Mouse (Mus musculus) heart, adult 18-20 months (tissue): Measurements from ENCODE around the gene Gramd1b. TPM values are rescaled to one million over a fixed set of nuclear protein-coding genes. Genes with fewer than 3 reads are reported as not detected.

Source experiments
- DNase-seq, 2 experiments: peaks; one replicate each; pipeline ENCODE4 v3.0.0; 2021 to 2022; ENCODE audit warnings: mixed read lengths in 1 of 2
- total RNA-seq, 2 experiments: library from RNA; stranded (reverse); gene quantifications; 2 replicates each; pipeline ENCODE4 v1.2.3; 2021

The Gramd1b gene
- total RNA-seq, 2 experiments from 2014 or later, result 14.7 to 16.7 TPM

GRCm38 (mm10) chr9:40399359-40399932 is 131.7 kb downstream of the Gramd1b start:
- DNase-seq, result no peak

- no peak for DNase-seq
Observed at GRCm38 (mm10) chr9:40397471-40398245, 133.5 kb downstream of the Gramd1b start.

GRCm38 (mm10) chr9:40397036-40397435 is 134.1 kb downstream of the Gramd1b start:
- DNase-seq, result peak; percentile 61 to 67

GRCm38 (mm10) chr9:40396171-40396570 is 135.0 kb downstream of the Gramd1b start:
- DNase-seq, result no peak

GRCm38 (mm10) chr9:40391852-40392695 is 139.1 kb downstream of the Gramd1b start:
- DNase-seq, result peak in 1 of 2 experiments; percentile 16

DNA sequence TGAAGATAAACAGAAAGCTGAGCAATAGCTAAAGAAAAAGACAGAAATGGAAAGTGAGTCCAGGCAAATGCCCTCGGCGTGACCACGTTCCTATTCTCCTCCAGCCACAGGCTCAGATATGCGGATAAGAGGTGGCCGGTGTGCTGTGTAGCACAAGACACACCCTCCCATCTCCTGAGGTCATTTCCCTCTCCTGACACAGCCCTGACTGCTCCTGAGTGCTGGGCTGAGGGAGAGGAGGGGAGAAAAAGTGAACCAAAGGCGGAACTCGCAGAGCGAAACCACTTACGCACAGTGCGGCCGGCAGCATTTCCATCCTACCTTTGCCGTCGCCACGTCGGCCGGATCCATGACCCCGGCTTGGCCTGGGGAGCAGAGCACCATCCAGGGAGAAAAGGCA is 139.8 kb downstream of the Gramd1b start:
- DNase-seq, result no peak

DNA sequence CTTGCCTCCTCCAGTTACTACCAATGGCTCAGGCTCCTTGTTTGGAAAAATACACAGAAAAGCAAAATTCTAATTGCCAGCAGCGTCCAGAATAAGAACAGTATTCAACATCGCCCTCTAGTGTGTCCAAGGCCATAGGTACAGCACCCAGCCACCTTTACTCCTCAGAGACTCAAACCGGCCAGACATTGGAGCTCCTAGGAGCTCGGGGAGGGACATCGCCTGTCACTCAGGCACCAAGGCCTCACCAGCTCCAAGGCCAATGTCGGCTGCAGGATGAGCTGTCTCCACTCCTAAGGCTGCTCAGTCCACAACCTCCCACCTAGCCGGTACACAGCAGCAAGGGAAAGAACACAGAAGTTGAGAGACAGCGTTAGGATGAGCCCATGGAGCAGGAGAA is 140.3 kb downstream of the Gramd1b start:
- DNase-seq, result peak in 1 of 2 experiments; percentile 17

DNA sequence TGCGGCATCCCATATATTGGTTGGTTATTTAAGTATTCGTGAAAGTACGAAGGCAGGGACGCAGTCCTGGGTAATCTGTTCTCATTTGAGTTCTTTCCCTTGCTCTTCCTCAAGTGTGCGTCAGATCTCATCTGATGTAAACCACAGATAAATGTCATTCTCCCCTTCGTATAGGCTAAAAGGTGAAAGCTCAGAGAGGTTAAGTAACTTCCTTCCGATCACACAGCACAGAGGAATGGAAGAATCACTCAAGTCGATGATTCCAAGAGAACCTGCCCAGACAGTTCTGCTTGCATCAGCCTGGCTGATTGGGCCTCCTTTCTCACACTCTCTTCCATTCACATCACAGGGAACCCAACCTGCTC is 140.8 kb downstream of the Gramd1b start:
- no peak for DNase-seq

DNA sequence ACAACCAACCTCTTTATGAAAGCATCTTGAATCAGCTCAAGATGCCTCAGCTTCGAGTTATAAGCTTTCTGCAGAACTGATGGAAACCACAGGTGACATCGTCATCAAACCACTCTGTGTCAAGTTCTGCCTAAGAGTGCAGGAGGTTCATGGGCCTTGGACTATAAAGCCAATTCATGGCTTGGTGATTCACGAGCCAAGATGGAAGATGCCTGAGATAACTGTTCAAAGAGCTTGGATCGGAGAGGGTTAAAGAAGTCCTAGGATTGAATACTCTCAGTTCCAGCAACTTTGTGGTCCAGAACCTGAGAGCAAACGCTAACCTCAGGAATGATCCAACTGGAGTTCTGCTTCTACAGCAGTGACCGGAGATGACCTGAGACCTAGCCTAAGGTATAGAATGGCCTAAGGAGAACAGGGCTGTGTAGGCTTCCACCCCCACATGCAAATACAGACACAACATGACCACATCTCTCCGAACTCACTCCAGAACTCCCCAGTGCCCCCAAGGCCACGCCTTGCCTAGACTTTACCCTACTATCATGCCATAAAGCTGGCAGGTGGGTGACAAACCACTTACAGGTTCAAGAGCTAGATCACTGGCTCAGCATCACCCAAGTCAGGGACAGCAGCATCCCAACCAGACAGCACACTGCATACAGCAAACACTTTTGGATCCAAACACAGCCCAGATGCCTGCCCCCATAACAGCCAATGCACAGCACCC is 141.4 kb downstream of the Gramd1b start:
- no peak for DNase-seq

- DNase-seq, result no peak
Observed at GRCm38 (mm10) chr9:40389175-40389574, 142.0 kb downstream of the Gramd1b start.

GRCm38 (mm10) chr9:40384781-40385180 is 146.4 kb downstream of the Gramd1b start:
- DNase-seq, result no peak

- DNase-seq, result no peak
Observed at GRCm38 (mm10) chr9:40382508-40382907, 148.7 kb downstream of the Gramd1b start.

DNA sequence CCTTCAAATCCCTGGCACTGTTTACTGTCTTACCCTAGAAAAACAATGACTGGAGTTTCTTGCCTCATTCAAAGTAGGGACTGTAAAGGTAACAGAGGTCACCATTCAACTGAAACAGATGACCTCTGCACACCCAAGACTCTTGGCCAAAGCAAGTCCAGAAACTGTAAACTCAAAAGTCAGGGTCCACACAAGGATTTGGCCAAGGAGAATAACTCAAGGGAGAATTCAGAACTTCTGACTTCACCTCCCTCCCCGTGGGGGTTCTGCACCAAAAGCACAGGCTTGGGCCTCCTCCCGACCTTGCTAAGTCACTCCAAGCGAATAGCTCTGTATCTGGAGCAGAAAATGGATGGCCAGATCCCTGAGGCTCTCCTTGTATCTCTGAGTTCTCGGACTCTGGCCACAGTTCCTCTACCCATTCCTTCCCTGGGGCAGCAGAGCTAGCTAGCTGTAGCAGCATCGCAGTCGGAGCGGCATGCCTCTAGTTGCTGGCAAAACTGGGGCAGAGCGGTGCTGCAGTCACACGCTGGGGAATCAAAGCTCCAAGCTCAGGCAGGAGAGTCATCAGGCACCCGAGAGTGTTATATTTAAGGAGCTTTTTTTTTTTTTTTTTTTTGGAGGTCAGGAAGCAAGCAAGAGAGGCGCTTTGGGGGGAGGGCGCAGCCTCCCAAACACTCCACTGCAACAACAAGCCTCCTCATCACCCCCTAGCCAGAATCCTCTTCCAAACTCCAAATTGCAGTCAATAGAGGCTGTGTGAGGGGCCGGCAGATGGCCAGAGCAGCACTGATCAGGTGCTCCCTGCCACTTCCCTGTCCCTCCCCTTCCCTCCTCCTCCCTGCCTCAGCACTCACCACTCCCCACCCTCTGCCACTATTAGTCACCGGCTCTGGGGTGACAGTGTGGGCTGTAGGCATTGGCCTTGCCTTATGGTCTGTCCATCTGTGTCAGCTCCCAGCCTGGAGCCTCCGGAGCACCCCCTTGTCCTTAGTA is 149.5 kb downstream of the Gramd1b start:
- DNase-seq, result peak in 1 of 2 experiments; percentile 23

GRCm38 (mm10) chr9:40376711-40377410 is 154.3 kb downstream of the Gramd1b start:
- no peak for DNase-seq

GRCm38 (mm10) chr9:40376139-40376541 is 155.0 kb downstream of the Gramd1b start:
- DNase-seq, result no peak

GRCm38 (mm10) chr9:40375518-40375917 is 155.7 kb downstream of the Gramd1b start:
- DNase-seq, result no peak

- DNase-seq, result no peak
Observed at GRCm38 (mm10) chr9:40374992-40375391, 156.2 kb downstream of the Gramd1b start.

GRCm38 (mm10) chr9:40374533-40374971 is 156.6 kb downstream of the Gramd1b start:
- no peak for DNase-seq

- no peak for DNase-seq
Observed at GRCm38 (mm10) chr9:40374052-40374451, 157.1 kb downstream of the Gramd1b start.

DNA sequence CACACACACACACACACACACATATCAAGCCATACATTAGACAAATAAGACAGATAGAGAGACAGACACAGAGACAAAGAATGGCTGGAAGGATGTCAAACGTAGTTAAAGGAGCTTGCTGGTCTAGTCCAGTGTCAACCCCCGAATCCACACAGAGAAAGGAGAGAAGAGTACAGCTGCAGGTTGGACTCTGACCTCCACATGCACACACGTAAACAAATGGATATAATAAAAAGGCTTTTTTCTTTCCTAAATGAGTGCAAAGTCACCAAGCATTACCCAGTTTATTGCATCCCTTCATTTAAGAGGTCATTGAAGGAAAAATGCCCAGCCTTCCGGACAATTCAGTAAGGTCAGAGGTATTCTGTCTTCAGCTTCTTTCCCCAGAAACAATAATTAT is 161.0 kb downstream of the Gramd1b start:
- DNase-seq, result no peak
